Mouse (Mus musculus): Measurements from ENCODE around the gene Kremen1. TPM values are rescaled to one million over a fixed set of nuclear protein-coding genes. Genes with fewer than 3 reads are reported as not detected.

Kremen1 gene
- polyA plus RNA-seq, 1 experiment = 170 TPM

DNA sequence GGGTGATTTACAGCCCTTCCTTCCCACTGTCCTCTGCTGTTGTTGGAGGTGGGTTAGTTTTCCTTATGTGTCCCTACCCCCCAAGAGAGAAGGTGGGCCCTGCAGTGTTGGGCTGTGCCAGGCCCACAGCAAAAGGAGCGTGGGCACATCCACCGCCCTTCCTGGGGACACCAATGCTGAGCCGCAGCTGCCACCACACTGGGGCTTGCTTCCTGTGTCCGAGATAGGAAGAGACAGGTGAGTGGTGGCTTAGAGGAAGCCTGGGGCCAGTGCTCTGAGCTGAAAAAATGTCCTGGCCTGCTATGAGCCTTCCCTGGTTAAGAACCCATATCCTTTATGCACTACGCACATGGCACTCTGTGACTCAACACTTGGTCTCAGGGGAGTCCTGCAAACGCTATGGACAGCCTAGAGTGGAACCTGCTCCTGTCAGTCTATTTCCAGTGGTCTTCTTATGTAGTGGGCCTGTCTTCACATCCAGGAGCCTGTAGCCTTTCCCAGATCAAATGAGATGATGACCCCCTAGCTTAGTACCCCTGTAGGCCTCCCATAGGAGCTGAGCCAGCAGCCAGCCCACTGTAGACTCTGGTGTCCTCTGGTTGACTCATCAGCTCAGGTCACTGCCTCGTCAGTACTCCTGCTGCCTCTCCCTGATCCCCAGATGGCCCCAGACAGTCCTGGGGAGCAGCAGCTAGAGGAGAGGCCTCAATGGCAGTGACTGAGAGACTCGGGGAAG lies 68.3 kb downstream of the Kremen1 start:
- WGBS = 68% methylated on average over 8 of the region's 8 CpGs
- H3K27me3 ChIP-seq (ENCODE audit: control insufficient read depth, insufficient read depth, low read length) = no peaks in the 10 kb centered on the region

DNA sequence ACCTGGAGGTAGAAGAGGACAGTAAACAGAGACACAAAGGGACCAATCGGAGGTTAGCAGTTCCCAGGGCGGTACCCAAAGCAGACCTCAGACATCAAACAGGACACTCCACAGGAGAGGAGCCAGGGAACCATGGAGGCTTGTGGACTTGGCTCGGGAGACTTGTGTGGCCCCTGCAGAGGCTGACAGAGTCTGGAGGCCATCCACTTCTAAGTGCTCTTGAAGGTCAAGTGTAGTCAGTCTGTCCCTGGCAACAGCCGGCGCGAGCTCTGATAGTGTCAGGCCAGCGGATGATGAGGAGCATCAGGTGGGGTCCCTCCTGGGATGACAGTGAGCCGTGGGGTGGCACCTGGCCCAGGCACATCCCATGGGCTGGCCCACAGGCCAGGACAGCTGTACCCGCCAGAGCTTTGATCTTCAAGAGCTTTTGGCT lies 69.3 kb downstream of the Kremen1 start:
- no peak overlapping the region for H3K27ac ChIP-seq (ENCODE audit: control insufficient read depth, insufficient read depth, low read length)
- no peaks in the 10 kb centered on the region for H3K27me3 ChIP-seq (ENCODE audit: control insufficient read depth, insufficient read depth, low read length)
- TF ChIP-seq CTCF (IDR thresholded peaks at IDR 0.05; ENCODE audit: borderline replicate concordance, control insufficient read depth, extremely low read depth, insufficient read depth, low read length, poor library complexity) (no peak), POLR2A (IDR thresholded peaks at IDR 0.05; ENCODE audit: control insufficient read depth, extremely low read depth, insufficient read depth, low read length, poor library complexity) (no peak)
- H3K36me3 ChIP-seq (ENCODE audit: control insufficient read depth, insufficient read depth, low read length) = peaks cover 29% of the 10 kb centered on the region
- WGBS = 88% methylated on average over 9 of the region's 9 CpGs
- no peak overlapping the region for H3K4me3 ChIP-seq (ENCODE audit: control insufficient read depth, insufficient read depth, low read length)
- no peak for DNase-seq
- peaks cover 2% of the 10 kb centered on the region; the same call in 1 of the 2 replicates for H3K4me1 ChIP-seq (replicated peaks; ENCODE audit: control insufficient read depth, insufficient read depth, low read length)

More for the DNA sequence above, 68.3 kb downstream of the Kremen1 start:
- peaks cover 36% of the 10 kb centered on the region for H3K36me3 ChIP-seq (ENCODE audit: control insufficient read depth, insufficient read depth, low read length)
- no peak overlapping the region for H3K27ac ChIP-seq (ENCODE audit: control insufficient read depth, insufficient read depth, low read length)
- H3K4me1 ChIP-seq (replicated peaks; ENCODE audit: control insufficient read depth, insufficient read depth, low read length) = peaks cover 2% of the 10 kb centered on the region; the same call in 1 of the 2 replicates
- H3K4me3 ChIP-seq (ENCODE audit: control insufficient read depth, insufficient read depth, low read length) = no peak overlapping the region
- DNase-seq = no peak
- TF ChIP-seq CTCF (IDR thresholded peaks at IDR 0.05; ENCODE audit: borderline replicate concordance, control insufficient read depth, extremely low read depth, insufficient read depth, low read length, poor library complexity) (no peak), POLR2A (IDR thresholded peaks at IDR 0.05; ENCODE audit: control insufficient read depth, extremely low read depth, insufficient read depth, low read length, poor library complexity) (no peak)

DNA sequence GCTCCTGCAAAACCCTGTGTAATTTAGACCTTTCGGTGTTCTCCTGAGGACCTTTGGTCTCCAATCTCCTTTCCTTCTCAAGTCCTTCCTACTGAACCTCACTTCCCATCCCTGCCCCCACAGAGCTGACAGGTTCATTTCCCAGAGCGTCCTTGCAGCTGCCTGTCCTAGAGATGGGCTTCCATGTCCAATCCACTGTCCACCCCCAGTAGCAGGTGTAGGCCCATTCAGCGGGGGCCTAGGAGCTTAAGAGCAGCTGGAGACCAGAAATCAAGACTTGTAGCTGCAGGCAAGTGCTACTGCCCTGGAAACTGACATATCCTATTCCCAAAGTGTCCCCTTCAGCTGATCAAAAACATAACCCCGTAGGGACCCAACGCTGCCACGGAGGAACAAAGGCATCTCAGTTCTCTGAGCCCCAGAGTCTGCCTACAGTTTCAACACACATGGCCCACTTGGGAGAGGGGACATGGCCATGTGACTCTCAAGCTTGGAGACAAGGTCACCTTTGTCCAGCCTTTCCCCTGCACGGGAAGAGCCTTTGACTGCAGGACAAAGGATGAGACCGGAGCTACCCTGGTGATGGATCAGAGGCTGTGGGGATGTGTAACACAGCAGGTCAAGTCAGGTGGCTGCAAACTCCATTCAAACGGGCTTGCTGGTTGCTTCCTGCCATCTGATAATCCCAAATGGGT lies 72.0 kb downstream of the Kremen1 start:
- TF ChIP-seq CTCF (IDR thresholded peaks at IDR 0.05; ENCODE audit: borderline replicate concordance, control insufficient read depth, extremely low read depth, insufficient read depth, low read length, poor library complexity) (no peak), POLR2A (IDR thresholded peaks at IDR 0.05; ENCODE audit: control insufficient read depth, extremely low read depth, insufficient read depth, low read length, poor library complexity) (no peak)
- DNase-seq = no peak
- 92% methylated on average over 9 of the region's 9 CpGs for WGBS
- peaks cover 18% of the 10 kb centered on the region for H3K36me3 ChIP-seq (ENCODE audit: control insufficient read depth, insufficient read depth, low read length)
- no peaks in the 10 kb centered on the region for H3K27me3 ChIP-seq (ENCODE audit: control insufficient read depth, insufficient read depth, low read length)
- no peak overlapping the region for H3K27ac ChIP-seq (ENCODE audit: control insufficient read depth, insufficient read depth, low read length)
- no peak overlapping the region for H3K4me3 ChIP-seq (ENCODE audit: control insufficient read depth, insufficient read depth, low read length)
- peaks cover 10% of the 10 kb centered on the region for H3K4me1 ChIP-seq (replicated peaks; ENCODE audit: control insufficient read depth, insufficient read depth, low read length)

DNA sequence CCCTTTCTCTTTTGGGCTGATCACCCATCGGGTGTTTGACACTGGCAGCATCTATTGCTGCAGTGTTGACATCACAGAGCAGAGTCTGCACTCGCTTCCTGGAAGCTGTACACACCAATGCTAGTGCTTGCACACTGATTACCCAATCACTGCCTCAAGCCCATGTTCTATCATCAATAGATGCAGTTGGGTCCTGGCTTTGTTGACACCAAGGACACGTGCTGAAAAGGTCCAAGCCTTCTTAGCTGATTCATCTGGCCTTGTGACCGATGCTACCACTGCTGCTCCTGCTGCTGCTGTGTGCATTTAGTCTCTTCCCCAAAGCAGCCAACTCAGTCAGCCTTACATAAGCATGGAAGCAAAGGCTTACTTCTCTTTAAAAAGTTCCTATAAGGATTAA lies 73.2 kb downstream of the Kremen1 start:
- H3K4me3 ChIP-seq (ENCODE audit: control insufficient read depth, insufficient read depth, low read length) = no peak overlapping the region

DNA sequence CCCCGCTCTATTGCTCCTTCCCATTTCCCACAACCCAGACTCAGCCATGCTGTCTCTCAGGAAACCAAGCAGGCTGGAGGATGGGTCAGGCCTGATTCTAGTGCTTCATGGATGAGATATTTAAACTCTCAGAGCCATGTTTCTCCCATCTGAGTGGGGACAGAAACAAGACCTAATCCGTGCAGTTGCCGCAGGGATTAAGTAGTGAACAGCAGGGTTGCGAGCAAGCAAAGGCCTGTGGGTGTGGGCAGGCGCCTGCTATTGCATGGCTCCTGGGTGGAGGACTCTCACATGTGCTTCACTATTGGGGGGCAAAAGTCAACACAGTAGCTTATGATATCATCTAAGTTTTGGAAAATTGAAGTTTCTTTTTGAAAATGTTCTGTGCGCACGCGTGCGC lies 76.5 kb downstream of the Kremen1 start:
- H3K27ac ChIP-seq (ENCODE audit: control insufficient read depth, insufficient read depth, low read length) = no peak overlapping the region
- H3K4me1 ChIP-seq (replicated peaks; ENCODE audit: control insufficient read depth, insufficient read depth, low read length) = peaks cover 40% of the 10 kb centered on the region
- 92% methylated on average over 9 of the region's 9 CpGs for WGBS
- TF ChIP-seq POLR2A (IDR thresholded peaks at IDR 0.05; ENCODE audit: control insufficient read depth, extremely low read depth, insufficient read depth, low read length, poor library complexity) (no peak), CTCF (IDR thresholded peaks at IDR 0.05; ENCODE audit: borderline replicate concordance, control insufficient read depth, extremely low read depth, insufficient read depth, low read length, poor library complexity) (no peak)
- DNase-seq = no peak
- no peaks in the 10 kb centered on the region for H3K36me3 ChIP-seq (ENCODE audit: control insufficient read depth, insufficient read depth, low read length)
- H3K4me3 ChIP-seq (ENCODE audit: control insufficient read depth, insufficient read depth, low read length) = no peak overlapping the region
- no peaks in the 10 kb centered on the region for H3K27me3 ChIP-seq (ENCODE audit: control insufficient read depth, insufficient read depth, low read length)

More for the DNA sequence above, 73.2 kb downstream of the Kremen1 start:
- Histone ChIP-seq H3K4me1 (replicated peaks; ENCODE audit: control insufficient read depth, insufficient read depth, low read length) (peaks cover 18% of the 10 kb centered on the region), H3K27me3 (ENCODE audit: control insufficient read depth, insufficient read depth, low read length) (no peaks in the 10 kb centered on the region), H3K36me3 (ENCODE audit: control insufficient read depth, insufficient read depth, low read length) (peaks cover 15% of the 10 kb centered on the region), H3K27ac (ENCODE audit: control insufficient read depth, insufficient read depth, low read length) (no peak overlapping the region)
- no peak for DNase-seq
- TF ChIP-seq POLR2A (IDR thresholded peaks at IDR 0.05; ENCODE audit: control insufficient read depth, extremely low read depth, insufficient read depth, low read length, poor library complexity) (no peak), CTCF (IDR thresholded peaks at IDR 0.05; ENCODE audit: borderline replicate concordance, control insufficient read depth, extremely low read depth, insufficient read depth, low read length, poor library complexity) (no peak)
- WGBS = 84% methylated on average over 4 of the region's 4 CpGs

DNA sequence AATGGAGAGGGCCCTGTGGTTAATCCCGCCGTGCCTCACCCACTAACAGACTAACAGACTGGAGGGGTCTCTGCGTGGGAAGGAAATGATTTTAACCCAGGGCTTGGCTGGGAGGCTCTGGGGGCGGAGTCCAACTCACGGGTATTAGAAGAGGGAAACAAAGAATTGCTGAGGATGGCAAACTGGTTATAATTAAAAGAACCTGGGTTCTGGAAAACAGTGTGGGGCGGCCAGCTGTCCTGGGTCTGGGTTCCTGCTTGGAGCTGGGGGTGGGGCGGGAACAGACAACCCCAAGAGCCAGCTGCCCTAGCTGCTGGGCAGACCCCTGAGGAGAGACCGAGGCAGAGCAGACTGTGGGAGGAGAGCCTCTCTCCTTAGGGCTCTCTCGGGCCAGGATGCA lies 77.1 kb downstream of the Kremen1 start:
- peak; percentile 32 for DNase-seq
- 17% methylated on average over 9 of the region's 9 CpGs for WGBS
- H3K36me3 ChIP-seq (ENCODE audit: control insufficient read depth, insufficient read depth, low read length) = no peaks in the 10 kb centered on the region
- H3K27ac ChIP-seq (ENCODE audit: control insufficient read depth, insufficient read depth, low read length) = peak overlapping the region; percentile 22; the same call in 1 of the 2 replicates
- H3K4me3 ChIP-seq (ENCODE audit: control insufficient read depth, insufficient read depth, low read length) = no peak overlapping the region
- peaks cover 46% of the 10 kb centered on the region for H3K4me1 ChIP-seq (replicated peaks; ENCODE audit: control insufficient read depth, insufficient read depth, low read length)
- TF ChIP-seq POLR2A (IDR thresholded peaks at IDR 0.05; ENCODE audit: control insufficient read depth, extremely low read depth, insufficient read depth, low read length, poor library complexity) (no peak), CTCF (IDR thresholded peaks at IDR 0.05; ENCODE audit: borderline replicate concordance, control insufficient read depth, extremely low read depth, insufficient read depth, low read length, poor library complexity) (no peak)
- no peaks in the 10 kb centered on the region for H3K27me3 ChIP-seq (ENCODE audit: control insufficient read depth, insufficient read depth, low read length)
